Mouse (Mus musculus) kidney, postnatal 25 days (tissue): ENCODE data around the gene Hist1h2ah.

Experiments used
- DNase-seq, 2 experiments: peaks; one replicate each; pipeline ENCODE4 v3.0.0; 2021; ENCODE audit warnings: mixed read lengths in 2 of 2

Gene Hist1h2ah

DNA sequence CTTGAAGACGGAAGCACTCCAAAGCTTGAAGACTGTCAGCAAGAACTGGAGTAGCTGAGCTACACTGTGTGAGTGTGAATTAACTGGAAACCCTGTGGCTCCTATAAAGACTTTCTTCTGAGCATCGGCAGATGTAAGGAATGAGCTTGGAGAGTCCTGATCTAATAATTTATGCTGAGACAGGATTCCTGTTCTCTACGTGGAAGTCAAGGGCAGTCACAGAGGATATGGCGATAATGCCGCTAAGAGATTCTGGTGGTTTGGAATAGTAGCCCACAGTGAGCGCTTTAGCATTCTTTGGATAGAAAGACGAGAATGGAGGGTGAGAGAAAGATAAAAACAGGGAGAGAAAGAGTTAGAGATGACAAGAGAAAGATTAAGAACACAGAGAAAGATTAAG, 27.5 kb downstream of the Hist1h2ah start:
- DNase-seq: no peak

DNA sequence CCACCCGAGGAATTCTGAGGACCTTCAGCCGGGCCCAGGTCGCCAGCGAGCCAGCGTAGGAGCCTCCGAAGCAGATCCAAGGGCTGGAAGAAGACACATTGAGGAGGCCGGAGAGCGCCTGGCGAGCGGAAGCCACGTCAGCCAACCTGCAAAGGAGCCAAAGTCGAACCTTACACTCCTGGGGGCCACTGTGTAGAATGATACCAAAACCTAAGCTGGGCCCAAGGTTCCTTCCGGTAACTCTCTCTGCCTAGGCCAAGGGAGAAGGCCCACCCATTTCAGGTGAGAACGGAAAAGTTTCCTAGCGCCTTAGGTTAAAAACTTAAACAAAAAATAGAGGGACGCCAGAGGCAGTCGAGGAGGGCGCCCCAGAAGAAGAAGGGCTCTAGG, 28.3 kb downstream of the Hist1h2ah start:
- no peak for DNase-seq

DNA sequence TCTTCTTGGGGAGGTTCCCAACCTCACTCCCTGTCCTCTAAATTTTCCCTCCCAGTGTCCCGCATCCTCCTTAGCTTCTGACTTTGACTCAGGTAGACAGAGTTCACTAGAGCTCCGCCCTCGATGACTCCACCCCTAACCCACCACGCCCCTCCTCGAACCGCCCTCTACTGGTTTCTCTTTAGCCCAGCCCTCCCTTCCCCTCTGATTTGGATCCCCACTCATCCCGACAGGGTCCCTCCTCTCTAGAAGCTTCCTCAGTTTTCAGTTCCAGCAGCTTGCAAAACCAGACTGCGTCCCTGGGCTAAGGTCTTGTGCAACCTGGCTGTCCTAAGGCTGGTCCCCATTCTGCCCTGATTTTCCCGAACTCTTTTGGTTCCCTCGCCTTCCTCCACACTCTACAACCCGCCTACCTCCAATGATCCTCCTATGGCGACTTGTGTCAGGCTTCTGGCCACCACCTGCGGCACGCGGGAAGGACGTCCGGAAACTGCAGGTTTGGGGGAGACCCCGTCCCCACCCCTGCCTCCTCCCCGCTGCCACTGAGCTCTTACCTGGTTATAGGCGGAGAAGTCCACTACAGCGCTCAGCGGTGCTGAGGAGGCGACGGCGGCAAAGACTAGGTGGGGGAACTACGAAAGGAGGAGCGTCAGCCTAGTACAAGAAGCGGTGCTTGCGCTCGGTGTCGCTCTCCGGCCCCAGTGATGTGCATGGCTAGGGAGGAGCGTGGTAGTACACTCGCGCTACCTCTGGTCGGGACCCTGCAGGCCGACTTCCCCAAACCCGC, 28.8 kb downstream of the Hist1h2ah start:
- peak; percentile 56 to 61 for DNase-seq

DNA sequence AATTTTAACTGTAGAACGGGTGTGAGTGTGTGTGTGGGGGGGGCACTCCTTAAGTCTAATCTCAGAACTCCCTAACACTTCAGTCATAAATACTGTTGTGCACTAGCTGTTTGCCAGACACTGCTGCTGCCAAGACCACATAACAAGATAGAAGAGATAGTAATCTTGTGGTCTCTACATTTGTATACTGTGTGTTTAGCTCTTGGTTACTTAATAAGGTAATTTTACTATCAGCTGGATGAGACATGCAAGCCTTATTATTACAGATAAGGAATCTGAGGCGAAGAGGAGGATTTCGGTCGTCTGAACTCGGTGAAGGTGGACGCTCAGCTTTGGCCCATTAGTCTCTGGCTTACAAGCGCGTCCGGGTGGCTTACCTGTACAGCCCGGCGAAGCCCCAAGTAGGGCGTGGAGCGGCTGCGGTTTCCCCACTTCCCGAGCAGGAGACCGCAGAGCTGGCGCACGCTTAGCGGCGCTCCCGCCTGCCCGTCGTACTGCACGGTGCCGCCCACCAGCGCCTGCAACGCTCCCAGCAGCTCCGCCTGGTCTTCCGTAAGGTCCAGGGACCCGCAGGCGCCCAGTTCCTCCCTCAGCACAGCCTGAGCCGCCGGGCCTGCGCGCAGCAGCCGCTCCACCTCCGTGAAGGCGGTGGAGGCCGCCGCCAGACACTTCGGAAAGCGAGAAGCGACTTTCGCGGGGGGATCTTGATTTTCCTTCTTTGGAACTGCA, 29.6 kb downstream of the Hist1h2ah start:
- DNase-seq: peak; percentile 32 to 59

DNA sequence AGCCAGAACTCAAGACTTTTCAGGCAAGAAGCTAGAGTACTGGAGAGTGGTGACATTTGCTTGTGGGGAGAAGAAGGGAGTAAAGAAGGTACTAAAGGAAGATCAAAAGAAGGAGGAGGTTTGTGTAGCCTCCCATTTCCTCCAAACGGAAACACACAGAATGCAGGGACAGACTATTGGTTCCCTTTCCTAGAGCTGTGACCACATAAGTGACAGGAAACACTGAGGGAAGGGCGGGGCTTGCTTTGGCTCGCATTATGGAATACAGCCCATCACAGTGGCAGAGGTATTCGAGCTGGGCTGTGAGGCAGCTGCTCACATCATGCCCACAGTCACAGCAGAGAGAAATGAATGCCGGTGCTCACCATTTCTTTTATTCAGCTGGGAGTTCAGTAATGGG, 33.5 kb downstream of the Hist1h2ah start:
- no peak for DNase-seq

DNA sequence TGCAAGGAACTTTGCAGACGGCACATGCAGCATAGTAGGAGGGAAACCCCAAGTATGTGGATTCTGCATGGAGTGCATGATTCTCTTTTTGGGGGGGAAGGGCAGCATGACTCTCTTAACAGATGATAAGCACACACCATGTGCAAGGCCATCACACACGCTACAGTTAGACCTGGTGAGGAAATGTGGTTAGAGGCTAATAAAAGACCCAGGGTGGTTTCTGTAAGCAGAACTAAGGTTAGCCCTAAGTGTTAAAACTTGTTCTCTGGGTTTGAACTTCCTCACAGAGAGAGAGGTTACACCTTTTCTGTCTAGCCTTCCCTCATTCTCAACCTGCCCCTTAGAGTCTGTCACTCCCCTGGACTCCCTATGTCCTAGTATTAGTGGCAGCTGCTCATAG, 34.0 kb downstream of the Hist1h2ah start:
- DNase-seq: no peak

DNA sequence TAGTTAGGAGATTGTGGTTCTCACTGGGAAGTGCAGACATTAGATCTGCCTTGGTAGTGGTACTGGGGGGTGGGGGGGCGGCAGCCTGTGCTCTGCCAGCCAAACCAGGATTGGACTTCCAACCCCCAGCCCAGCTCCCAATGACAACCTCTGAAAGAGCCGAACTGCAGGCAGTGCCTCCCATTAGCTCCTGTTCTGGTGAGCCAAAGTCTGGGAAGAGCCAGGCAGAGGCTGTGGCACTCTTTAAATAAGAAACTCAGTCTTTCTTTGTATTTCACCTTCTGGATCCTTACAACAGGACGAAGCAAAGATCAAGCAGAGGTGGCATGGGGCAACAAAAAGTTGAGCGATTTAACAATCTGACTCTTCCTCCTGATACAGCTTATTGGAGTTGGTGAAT, 36.2 kb downstream of the Hist1h2ah start:
- no peak for DNase-seq

DNA sequence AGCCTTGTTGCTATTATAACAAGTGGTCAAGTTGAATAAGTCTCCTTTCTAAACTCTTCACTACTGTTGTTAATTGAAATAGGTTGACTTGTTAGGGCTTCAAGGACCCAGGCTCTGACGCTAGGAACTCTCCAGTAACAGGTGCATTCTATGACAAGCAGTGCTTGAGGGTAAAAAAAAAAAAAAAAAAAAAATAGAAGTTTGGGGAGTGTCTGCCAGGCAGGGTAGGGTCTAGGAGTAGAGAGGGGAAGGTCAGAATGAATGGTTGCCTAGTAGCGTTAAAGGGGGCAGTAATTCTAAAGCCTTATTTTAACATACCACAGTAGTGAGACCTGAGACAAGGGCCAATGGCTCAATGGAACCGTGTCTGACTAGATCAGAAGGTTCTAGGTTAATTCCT, 37.0 kb downstream of the Hist1h2ah start:
- no peak for DNase-seq

DNA sequence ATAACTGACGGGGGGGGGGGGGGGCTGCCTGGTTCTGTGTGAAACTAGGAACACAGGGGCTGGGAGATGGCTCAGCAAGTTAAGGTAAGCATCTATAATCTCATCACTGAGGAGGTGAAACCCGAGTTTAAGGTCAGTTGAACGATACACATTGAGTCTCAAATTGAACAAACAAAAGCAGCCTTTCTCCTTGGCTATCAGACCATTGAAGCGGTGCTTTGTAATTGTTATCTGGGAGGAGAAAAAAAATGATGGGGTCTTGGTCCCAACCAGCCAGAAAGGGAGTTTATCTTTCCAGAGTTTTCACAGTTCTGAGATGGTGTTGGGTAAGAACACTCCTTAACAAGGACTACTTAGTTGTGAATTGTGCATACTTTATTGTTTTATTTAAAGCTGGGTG, 37.5 kb downstream of the Hist1h2ah start:
- DNase-seq: no peak

DNA sequence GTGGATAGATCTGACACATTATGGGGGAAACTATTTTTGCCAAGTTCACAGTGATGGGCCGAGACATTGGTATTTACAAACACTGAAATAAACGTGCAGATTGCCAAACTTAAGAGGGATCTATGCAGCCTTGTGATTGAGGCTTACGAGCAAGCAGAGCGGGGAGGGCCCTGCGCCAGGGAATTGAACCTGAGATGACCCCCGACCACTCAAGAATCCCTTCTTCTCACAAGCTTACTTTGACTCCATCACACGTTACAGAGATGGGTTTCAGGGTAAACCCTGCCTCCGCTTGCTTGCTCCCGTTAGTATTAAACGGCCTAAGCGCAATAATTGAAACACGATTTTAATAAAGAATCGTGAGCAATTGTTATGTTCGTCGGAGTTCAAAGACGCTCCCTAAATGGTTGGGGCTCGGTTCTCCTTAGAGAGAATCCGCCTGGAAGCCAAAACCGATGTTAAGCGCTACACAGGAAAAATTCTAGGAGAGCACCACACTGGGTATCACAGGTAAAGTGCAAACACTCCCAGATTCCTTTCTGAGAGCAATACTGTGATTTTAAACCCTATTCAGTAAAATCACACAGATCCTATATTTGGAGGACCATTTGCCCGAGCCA, 38.1 kb downstream of the Hist1h2ah start:
- DNase-seq: no peak

DNA sequence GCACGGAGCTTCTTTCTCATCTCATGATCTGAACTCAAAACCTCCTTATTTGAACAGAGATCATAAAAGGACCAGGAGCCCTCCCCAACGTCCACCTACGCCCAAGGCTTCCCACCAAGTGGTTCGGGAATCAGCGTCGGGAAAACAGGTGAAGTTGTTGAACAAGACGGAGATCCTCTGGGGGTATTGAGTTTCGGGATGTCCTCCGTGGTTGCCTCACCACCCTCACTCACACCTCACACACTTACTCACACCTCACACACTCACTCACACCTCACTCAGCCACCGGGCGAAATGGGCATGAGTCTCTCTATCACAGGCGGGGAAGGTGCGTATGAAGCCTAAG, 38.6 kb downstream of the Hist1h2ah start:
- no peak for DNase-seq

DNA sequence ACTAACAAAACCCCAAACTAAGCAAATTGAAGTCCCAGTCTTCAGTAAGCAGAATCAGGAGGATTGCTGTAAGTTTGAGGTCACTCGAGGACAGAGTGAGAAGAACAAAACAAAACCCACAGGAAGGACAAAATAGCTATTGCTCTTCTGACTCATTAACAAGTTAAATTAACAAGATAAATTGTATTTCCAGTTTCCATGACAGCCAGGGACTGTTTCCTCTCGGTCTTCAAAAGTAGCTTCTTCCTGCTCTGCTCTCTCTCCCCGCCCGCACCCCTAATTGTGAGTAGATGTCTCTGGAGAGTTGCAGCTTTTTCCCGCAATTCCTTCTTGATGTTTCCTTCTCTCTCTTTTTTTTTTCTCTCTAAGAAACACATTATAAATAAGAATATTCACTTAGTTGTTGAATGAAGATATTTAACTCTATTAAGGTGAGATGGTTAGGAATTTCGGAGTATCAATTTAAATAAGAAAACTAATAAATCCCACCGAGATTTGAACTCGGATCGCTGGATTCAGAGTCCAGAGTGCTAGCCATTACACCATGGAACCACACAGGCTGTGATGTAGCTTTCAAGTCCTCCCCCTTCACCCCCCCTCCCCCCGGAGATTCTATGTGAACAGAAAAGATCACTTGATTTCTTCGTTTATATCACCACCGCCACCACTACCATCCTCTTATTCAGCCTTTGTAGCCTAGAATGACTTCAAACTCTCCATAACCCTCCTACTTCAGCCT, 39.1 kb downstream of the Hist1h2ah start:
- no peak for DNase-seq

DNA sequence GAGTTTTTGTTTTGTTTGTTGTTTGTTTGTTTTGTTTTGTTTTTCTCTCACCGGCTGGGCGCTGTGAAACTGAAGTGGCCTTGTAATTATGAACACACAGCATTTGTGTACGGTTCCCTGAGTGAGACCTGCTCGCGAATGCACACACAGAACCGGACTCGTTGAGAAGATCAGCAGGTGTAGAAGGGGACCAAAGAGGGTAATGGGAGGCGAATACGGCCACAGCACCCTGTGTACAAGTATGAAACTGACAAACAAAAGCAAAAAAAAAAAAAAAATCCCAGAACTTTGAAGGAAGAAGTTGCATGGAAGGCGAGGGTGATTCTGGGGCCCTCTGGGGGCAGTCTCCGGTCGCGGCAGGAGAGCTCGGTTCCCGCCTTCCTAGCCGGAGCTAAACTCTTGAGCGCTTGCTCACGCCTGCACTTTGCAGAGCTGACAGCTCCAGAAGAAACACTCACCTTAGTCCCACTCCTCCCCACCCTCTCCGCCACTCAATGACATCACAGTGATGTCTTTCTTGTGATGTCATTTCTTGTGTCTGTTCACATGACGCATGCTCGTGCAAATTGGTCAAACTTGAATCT, 39.9 kb downstream of the Hist1h2ah start:
- DNase-seq: no peak

DNA sequence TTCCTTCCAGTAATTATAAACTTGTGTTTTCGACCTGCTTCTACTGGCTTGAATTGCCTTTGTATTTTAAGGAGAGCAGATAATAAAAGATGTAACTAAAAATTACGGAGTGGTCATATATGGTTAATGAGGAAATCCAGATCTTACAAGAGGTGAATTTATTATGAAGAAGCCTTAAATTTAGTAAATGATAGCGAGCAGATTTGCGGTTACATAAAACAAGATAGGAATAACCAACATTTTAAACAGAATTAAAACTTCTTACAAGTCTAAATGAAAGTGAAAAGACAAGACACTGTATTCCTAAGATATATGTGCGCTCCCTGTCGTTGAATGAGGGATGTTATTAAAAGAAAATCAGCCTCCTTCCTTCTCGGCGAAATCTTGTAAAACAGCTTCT, 40.5 kb downstream of the Hist1h2ah start:
- DNase-seq: no peak

DNA sequence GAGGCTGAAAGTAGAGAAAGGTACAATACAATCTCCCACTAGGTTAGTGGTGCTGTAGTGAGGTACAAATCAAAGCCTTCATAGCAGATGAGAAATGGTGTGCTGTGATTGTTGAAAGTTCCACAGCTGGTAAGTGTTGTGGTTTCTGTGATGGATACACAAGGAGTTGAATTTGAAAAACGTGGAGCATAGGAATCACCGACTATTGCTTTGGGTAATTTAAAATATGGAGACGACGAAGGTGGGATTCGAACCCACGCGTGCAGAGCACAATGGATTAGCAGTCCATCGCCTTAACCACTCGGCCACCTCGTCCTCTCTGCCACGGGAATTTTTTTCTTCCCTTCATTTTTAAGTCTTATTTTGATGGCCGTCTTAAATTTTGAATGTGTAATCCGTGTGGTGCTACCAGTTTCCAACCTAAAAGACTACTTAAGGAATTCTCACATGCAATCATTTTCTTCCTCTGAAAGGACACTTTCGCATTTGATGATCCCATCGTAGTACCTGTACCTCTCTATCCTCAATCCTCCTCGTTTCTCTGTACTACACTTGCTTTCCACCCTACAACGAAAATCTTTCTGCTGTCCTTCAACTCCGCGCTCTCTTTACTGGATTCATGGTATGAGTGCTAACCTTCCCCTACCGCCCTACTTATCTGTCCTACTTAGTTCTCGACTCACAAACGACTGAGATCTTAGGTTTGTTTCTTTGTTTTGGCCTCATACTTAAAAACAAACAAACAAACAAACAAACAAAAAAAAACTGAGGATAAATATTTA, 41.2 kb downstream of the Hist1h2ah start:
- no peak for DNase-seq

DNA sequence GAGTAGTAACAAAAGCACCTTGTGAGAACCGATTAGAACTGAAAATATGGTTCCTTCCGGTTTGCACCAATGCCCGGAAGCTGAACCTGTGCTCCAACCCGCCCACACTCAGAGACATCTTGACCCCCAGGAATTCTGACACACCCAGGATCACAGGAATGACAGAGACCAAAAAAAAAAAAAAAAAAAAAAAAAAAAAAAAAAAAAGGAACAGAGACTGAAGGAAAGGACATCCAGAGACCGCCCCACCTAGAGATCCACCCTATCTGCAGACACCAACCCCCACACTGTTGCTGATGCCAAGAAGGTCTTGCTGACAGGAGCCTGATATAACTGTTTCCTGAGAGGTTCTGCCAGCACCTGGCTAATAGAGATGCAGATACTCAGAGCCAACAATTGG, 42.8 kb downstream of the Hist1h2ah start:
- DNase-seq: no peak
